Mouse (Mus musculus): ENCODE measurements around the gene Mindy4b-ps.
"Not testable (repeated sequence)": the region's sequence is repeated elsewhere in the genome, so short reads cannot be mapped to it uniquely, and the experiment has no call there.

Mindy4b-ps gene

DNA sequence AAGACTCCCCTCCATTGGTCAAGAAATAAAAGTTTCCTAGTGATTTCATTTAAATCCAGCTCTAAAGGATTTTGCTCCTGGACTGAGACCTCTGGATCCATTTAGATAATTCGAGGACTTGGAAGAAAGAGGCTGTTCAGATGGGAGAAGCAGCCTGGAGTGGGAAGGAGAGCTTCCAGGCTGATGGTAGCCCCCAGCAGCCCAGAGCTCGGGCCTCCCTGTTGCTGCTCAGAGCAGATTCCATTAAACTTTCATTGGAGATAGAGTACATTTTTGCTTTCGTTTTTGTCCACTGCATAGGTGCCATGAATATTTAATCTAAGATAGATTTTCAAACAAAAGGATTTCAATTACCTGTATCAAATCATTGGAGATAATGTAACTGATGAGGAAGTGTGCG is at the start of gene Mindy4b-ps:
TSS of gene Mindy4b-ps (minus strand) at position 101 of the 400 bp plus-strand sequence.
- DNase-seq (ENCODE audit: low spot score in 2 of 2), result no peak

DNA sequence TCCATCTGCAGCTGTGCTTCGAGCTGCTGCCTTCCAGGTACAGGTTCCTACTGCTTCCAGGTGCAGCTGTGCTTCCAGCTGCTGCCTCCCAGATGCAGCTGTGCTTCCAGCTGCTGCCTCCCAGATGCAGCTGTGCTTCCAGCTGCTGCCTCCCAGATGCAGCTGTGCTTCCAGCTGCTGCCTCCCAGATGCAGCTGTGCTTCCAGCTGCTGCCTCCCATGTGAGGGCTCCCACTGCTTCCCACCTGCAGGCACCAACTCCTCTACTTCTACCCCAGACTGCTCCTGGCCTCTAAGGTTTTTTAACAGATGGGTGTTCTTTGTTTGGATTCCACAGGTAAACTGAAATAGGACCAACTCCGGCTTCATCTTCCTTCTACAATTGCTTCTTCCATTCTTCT is 49.8 kb upstream of the Mindy4b-ps start:
- DNase-seq (ENCODE audit: low spot score in 2 of 2), result not testable (repeated sequence)

DNA sequence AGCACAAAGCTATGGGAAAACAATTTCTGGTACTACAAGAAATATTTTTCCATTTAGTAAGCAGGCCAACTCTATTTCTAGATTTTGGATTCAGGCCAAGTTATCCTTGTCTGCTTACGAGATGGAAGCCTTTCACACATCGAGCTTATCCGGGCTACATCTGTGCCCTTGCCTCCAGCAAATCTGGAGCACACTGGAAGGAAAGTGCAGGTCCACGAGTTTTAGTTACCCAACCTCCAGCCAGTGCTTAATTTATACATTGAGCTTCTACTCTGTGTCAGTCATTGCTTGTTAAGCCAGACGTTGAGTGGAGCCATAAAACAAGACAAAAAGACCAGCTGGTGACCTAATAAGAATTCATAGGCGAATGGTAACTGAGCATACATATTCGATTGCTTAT is 43.6 kb upstream of the Mindy4b-ps start:
- DNase-seq (ENCODE audit: low spot score in 2 of 2), result no peak

DNA sequence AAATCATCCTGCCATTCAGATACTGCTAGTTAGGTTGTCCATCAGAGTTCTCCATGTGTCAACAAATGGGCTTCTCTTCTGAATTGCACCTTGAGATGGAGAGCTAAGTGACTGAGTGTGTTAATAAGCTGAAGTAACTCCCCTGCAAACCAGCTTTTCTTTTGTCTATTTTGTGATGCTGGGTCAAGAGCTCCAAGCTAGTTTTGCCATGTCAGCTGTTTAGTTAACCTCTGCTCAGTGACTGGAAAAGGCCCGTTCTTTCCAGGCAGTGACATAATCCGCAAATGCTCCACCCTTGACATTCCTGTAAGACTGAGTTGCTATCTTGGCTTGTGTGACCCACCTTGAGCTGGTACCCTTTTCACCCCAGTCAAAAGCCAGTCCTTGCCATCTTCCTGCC is 40.9 kb upstream of the Mindy4b-ps start:
- no peak for DNase-seq (ENCODE audit: low spot score in 2 of 2)

DNA sequence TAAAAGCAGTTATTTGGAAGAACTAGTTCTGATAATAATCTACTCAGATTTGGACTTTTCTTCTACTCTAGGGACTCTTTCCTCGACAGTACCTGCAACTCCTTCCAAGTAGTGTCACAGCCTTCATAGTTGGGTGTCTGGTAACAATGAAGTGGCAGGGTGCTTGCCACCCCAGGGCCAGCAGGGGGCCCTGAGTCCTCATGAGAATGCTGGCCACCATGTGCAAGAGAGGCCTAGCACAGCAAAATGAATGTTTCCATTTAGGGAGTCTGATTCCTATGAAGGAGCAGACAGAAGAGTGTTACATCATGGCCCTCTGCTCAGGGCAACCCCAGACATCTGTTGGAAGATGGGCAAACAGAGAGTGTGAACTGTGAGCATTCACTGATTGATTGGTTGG is 21.3 kb upstream of the Mindy4b-ps start:
- DNase-seq (ENCODE audit: low spot score in 2 of 2), result no peak

DNA sequence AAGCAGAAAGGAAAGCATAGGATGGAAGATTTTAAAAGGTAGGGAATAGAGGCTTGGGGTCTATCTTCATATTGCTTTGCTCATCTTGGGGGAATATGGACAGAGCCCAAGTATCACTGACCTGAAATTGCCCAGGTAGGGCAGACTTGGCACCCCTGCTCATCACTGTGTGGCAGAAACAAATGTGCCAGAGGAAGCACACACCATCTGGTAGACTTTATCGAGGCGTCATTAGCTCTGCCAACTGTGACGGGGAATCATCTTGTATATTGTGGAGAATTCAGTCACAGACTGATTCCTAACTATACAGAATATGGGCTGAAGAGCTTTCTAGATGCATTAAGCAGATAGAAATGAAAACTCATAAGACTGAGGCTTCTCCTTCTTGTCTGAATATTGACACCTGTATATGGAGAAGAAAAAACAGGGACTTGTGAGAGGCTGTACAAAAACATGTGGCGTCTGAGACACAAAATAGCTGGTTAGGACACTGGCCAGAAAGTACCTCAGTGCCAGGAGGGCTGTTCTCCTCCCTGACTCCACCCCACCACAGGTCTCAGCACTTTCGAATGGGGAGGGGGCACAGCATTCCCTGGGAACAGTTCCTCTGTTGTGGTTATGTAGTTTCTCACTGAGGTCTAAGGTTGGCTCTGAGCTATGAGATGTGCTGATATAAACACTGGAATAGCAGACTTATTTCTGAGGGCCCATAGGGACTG is 11.5 kb upstream of the Mindy4b-ps start:
- no peak for DNase-seq (ENCODE audit: low spot score in 2 of 2)

DNA sequence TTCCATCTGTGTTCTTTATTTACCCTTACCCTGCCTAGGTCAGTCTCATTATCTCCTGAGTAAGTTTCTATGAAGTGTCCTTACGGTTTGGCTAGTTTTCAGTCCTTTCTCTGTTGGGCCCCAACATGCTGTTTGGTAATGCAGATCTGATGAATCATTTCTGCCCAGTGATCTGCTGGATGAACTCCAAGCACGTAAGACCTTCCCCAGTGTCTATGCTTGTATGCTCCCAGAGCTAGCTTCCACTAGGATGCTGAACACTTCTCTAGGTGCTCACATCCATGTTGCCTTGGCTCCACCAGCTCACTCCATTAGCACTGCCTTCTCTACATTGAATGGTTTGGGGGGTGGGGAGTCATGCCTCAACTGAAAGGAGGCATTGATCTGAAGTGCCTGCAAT is 10.8 kb upstream of the Mindy4b-ps start:
- no peak for DNase-seq (ENCODE audit: low spot score in 2 of 2)

DNA sequence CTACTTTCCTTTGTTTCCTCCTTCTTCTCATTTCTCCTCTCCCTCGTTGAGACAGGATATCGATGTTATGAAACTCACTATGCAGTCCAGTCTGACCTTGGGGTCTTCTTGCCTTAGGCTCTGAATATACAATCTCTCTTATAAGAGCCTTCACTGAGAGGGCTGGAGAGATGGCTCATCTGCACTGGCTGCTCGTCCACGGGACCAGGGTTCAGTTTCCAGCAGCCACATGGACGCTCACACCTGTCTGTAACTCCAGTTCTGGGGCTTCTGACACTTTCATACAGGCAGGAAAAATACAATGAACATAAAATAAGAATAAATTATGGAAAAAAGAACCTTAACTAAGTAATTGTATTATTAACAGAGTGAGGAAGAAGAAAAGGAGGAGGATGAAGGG is 9.5 kb upstream of the Mindy4b-ps start:
- no peak for DNase-seq (ENCODE audit: low spot score in 2 of 2)

DNA sequence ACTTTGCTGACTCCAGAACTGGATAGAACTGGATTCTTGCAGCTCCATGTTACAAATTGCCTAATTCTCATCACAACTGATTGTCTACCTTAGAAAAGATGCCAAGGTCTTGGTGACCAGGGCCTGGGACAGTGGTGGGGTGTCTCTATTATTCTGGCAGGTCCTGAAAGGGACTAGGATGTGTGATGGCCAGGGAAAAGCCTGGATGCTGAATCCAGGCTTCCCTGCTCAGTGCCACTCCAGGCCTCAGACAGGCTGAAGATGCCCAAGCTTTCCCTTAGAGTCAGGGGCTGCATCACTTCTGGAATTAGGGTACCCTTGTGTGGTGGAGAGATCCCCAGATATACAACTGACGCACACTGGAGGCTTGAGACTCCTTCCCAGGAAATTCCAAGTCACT is 7.8 kb upstream of the Mindy4b-ps start:
- DNase-seq (ENCODE audit: low spot score in 2 of 2), result no peak

DNA sequence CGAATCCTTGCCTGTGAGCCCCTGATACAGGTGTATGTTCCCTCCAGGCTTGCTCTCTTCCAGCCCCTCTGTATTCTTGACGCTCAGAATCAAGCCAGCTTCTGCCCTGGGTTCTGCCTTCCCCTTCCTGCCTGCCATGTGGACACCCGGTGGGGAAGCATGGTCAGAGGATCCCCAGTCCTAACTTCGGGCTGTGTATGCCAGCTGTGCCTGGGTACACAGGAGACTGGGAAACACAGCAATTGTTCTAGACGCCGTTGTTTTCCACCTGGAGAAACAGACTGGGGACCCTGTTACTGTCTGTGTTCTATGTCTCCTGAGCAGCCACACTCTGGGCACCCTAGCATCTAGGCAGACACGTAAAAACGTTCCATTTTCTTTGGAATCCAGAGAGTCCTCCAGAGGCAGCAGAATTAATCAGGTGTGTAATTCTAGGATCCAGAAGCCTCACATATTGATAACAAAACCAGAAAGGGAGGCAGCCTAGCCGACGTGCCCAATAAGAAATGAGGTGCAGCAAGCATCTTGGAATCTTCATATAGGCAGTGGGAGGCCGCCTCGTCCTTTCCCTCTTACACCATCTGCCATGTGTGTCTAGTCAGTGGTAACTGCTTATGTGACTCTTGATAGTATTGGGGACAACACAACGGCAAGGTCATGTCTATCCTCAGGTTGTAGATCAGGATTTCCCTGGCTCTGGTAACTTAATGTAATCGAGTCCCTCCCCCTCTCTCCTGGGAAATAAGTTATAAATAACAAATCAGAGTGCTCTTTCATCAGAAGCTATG is 6.4 kb upstream of the Mindy4b-ps start:
- DNase-seq (ENCODE audit: low spot score in 2 of 2), result no peak

DNA sequence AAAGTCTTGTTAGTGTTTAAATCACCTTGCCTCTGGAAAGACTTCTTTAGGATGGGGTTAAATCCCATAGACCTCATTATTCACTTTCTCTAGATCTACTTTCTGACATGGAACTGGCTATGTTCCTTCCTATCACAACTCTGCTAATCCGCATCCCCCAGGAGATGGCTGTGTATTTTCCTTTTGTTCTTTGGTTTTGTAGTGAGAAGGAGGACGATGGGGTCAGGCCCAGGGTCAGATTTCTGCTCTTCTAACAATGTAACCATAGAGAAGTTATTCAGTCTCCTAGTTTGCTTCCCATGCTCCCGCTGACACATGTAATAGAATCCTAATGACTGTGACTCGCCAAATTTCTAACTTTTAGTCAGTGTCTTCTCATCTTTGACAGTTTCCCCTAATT is 4.2 kb upstream of the Mindy4b-ps start:
- DNase-seq (ENCODE audit: low spot score in 2 of 2), result no peak

DNA sequence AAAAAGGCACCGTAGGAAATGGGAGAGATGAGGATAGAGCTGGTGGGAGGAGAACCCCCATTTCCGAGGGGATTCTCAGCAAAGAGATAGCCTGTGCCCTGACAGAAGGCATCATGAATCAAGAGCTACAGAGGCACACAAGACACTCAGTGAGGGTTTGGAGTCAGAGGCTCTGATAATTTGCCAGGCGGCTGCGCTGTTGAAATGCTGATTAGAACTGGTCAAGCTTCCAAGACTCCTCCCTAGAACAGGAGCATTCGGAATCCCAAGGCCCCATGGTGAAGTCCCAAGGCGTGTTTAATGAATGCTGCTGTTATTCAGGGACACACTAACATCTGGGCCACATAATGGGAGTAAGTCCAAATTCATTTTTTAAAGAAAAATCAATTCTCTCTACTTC is 4.8 kb downstream of the Mindy4b-ps start:
- DNase-seq (ENCODE audit: low spot score in 2 of 2), result no peak

DNA sequence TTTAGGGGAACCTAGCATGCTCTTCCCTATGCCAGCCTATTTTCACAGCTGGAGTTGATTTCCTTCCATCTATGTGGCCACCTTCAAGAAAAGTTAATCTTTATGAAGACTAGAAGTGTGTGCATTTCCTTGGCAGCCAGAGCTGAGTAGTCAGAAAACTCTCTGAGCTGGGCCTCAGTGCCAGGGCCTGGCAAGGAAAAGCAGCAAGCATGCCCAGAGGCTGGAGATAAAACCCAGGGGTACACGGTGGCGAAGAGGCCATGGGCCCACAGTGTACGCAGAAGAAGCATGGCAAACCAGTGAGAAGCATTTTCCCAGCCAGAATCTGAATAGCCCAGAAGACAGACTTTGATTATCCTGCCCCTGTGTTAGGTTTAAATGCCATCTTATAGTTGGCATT is 7.9 kb downstream of the Mindy4b-ps start:
- no peak for DNase-seq (ENCODE audit: low spot score in 2 of 2)

DNA sequence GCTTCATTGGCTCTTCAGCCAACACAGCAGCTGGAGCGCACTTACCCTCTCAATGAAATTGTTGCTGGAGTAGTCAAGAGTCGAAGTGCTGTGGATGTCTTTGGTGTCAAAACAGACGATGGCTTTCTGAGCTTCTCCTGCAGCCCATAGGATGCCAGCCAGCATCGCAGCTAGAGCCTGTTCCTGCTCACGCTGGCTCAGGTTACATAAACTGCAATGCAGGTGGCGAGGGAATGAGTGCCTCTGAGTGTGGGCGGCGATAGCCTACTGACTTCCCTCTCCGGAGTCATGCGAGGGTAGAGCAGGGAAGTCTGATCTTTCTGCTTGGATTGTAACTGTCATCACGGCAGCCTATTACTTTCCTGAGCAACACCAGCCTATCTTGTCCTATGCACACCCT is 11.8 kb downstream of the Mindy4b-ps start:
- no peak for DNase-seq (ENCODE audit: low spot score in 2 of 2)

DNA sequence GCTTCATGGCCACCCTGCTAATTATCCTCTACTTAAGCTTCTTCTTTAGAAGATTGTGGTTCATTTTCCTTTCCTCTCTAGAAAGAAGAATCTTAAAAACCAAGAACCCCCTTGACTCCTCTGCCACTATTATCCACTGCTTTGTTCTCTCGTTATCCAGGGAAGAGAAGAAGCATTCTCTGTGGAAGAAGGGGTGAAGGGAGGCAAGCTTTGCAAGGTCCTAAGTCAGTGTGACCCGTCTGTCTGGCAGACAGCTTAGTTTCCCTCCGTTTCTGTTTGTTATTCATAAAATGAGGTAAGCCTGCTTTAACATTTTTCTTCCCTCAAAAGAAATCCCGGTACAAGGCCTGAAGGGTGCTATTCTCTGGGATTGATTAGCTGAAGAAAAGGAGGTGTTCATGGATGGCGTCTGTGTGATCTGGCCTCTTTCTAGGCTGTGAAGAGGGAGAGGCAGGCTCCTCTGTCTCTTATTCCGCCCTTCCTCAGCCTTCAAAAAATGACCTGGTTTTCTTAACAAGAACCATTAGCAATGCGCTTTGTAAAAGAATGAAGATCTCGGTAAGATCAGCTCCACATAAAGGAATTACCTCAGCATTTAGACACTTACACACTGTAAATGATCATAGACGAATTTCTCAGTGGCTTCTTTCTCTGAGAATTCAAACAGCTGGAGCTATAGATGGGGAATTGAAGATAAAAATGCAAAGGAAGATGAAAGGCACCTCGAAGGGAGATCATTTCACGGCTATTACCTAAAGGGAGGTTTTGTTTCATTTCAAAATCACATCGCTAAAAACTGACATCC is 12.8 kb downstream of the Mindy4b-ps start:
- DNase-seq (ENCODE audit: low spot score in 2 of 2), result no peak

DNA sequence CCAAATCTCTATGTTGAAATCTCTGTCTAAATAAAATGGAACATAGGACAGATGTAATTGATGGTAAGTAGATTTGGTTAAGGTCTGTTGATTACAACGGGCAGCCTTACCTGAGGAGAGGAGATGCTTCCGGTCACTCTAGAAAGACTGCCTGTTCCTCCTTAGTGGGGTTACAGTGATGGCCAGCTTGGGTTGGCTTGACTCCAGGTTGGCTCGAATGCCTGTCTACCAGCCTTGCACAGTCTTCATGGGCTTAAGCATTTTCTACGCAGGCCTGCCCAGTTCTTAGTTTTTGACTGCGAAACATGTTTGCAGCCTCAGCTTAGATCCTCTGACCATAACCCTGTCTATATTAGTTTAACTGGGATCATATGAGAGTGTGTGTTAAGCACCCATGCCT is 13.5 kb downstream of the Mindy4b-ps start:
- DNase-seq (ENCODE audit: low spot score in 2 of 2), result no peak

DNA sequence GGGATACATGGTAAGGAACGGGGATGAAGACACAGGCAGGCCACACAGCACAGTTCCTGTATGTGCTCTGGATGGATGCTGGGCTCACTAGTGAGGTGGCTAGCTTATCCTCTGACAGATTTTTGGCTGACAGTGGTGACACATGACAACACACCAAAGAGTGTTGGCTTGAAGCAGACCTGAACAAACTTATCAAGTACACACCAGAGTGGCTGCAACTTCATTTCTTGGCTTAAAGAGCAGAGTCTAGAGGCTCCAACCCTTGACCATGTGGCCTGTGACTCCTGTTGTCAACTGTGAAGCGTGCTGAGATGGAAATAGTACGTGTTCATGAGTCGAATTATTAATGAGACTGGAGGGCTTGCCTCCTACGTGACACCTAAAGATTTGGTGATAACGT is 17.4 kb downstream of the Mindy4b-ps start:
- DNase-seq (ENCODE audit: low spot score in 2 of 2), result no peak

DNA sequence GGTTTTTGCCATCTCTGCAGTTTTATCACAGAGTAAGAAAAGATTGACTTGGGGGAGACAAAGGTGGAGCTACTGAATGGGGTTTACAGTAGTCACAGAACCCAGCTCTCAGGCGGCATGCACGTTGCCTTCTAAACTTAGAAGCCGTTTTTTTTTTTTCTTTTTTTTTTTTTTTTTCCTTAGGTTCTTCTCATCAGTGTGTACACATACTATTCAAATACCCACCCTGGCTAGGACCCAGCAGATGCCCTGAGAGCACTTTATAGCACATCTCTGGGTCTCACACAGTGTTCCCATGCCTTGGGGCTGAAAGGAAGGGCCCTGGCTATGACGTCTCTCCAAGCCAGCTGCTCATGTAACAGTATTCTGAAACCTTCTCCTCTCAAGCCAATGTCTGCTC is 23.4 kb downstream of the Mindy4b-ps start:
- no peak for DNase-seq (ENCODE audit: low spot score in 2 of 2)

DNA sequence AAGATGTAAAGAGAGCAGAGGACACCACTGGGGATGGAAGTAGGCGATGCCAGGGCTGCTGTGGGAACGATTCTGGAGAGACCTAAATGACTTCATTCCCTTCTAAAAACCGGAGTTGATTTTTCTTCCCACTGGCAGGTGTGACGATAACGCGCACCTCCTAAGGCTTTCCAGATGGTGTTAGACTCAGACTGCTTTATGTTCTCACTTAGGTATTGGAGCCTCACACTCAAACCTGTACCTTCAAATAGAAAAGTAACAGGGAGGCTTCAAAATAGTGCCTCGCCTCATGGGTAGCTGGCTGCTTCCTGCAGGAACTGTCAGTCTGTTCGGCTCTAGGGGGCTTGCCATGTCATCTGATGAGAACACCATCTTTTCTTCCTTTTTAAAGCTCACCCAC is 23.9 kb downstream of the Mindy4b-ps start:
- no peak for DNase-seq (ENCODE audit: low spot score in 2 of 2)

DNA sequence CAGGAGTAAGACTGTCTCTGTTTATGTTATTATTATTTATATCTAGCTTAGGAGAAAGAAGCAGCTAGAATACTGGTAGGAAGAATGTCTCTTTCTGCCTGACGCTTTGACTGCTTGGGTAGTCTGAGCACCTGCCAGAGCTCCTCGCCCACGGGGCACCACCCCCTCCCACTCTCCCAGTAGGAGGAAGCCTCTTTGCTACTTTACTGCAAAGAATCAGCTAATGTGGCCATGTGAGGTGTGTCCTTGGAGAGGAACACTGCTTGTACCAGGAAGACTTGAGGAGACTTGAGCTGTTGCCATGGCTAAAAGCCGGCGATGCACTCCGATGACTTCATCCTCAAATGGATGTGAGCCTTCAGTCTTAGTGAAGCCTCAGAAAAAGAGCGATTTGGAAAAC is 32.6 kb downstream of the Mindy4b-ps start:
- peak in 1 of 2 experiments; percentile 36 for DNase-seq (ENCODE audit: low spot score in 2 of 2)

DNA sequence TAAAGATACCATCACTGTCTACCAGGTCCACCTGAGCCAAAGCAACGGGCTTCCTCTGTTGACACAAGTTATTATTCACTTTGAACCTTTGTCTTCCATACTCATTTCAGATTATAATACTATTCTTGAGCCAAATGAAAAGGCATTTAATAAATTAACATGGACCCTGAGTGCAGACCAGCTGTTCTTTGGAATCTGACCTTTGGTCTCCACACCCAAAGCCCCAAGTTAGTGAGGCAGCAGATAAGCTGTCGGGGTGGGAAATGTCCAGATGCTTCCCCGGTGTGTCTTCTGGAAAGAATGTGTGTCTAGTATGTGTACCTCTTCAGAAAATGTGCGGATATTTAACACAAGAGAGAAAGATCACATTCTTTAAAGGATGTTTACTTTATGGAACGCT is 33.1 kb downstream of the Mindy4b-ps start:
- no peak for DNase-seq (ENCODE audit: low spot score in 2 of 2)

DNA sequence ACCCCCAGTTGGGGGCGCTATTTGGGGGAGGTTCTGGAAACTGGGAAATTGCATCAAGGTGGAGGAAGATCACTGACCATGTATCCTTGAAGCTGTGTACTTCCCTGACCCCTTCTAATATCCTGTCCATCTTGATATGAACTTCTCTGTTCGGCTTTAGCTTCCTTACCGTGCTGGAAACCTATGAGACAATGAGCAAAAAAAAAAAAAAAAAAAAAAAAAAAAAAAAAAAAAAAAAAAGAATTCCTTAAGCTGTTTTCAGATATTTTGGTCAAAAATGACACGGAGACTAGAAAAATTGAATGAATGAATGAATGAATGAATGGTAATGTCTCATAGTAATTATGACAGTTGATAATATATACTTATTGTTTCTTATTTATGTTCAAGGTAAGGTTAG is 35.6 kb downstream of the Mindy4b-ps start:
- no peak for DNase-seq (ENCODE audit: low spot score in 2 of 2)

DNA sequence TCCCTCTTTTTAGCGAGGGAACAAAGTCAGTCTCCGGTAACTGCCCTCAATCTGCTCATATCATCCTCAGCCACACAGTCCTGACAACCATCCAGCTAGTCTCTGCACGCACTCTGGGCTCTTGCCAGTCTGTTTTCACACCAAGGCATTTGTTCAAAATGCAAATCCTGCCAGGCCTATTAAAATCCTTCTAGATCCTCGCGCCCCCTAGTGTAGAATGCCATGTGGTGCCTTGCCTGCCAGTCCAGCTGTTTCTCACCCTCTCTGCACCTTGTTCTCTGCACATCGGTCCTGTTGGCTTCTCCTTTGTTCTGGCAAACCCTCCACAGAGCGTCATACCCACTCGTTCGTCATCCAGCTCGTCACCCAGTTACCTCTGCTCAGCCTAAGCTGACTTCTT is 36.2 kb downstream of the Mindy4b-ps start:
- peak; percentile 61 for DNase-seq (ENCODE audit: low spot score in 2 of 2)

Data from frontal cortex, postnatal 14 days (tissue).